Mouse (Mus musculus): ENCODE results near the gene H2afj.
"Not testable (repeated sequence)": the region's sequence is repeated elsewhere in the genome, so short reads cannot be mapped to it uniquely, and the experiment has no call there.

H2afj gene

GRCm38 (mm10) chr6:136808014-136808417 is at the start of gene H2afj:
Gene H2afj (plus strand): TSS chr6:136808244.
- DNase-seq, result peak; percentile 98 to 99

GRCm38 (mm10) chr6:136763912-136764311 is 44.1 kb upstream of the H2afj start:
- DNase-seq, result no peak

DNA sequence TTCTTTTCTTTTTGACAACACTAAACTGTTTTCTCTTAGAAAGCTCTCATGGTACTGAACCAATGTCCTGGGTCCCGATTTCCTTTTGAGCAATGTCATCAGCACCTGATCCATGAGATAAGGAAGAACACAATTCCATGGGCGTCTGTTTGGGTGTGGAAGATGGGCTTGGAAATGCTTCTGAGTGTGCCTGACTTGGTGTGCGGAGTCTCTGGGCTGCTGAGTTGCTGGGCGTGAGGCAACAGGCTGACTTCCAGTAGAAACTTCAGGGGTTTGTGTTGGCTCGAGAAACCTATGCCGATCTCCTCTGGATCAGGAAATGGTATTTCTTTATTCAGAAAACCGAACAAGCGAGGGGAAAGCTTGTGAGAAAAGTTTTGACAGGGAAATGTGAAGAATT is 38.9 kb upstream of the H2afj start:
- no peak for DNase-seq

DNA sequence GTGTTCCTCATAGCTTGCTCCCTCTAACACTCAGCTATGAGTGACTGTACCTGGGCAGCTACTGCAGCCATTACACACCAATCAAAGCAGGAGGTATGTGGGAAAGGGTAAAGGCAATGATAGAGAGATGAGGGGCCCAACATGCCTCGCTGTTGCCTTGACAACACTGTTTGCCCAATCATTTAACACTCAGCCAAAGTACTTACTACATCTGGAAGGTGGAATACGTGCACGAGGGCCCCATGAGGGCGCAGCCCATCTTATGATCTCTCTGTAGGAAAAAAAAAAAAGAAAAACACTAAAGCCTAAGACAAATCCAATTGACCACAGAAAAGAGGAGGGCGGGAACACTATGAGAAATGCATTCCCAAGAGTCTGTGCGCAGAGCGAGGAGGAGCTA is 38.2 kb upstream of the H2afj start:
- DNase-seq, result no peak

DNA sequence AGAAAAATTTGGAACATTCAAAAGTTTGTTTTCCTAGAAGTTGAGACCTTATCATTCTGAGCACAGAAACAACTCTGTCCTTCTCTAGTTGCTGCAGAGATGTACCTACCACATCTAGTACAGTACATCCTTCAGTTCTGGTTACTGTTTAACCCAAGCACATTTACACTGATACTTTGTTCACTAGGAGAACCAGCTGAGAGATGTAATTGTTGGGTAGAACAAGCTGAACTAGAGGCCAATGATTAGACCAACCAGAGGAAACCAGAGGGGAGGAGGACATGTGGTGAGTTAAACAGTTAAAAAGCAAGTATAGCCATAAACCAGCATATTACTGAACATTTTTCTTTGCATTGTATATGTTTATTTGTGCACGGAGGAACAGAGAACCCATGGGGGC is 31.7 kb upstream of the H2afj start:
- no peak for DNase-seq

GRCm38 (mm10) chr6:136781377-136781986 is 26.6 kb upstream of the H2afj start, which contains the start of gene Gucy2c:
Gene Gucy2c (minus strand): TSS chr6:136781765.
- DNase-seq, result no peak

DNA sequence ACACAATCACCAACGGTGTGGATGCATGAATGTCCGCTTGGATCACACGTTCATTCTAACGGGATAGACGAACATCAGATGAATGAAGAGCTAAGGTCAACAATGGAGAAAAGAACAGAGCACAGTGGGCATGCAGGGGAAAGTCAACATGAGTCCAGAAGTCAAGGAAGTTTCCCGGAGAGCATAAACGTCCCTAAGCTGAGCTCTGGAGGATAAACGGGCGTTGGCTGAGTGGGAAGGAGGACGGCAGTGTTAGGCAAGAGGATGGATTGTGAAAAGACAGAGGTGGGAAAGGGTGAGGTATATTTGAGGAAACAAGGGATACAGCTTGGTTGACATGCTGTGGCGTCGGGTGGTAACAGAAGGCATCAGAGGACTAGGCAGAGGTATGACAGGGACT is 25.9 kb upstream of the H2afj start:
- no peak for DNase-seq

GRCm38 (mm10) chr6:136782761-136783160 is 25.3 kb upstream of the H2afj start:
- no peak for DNase-seq

DNA sequence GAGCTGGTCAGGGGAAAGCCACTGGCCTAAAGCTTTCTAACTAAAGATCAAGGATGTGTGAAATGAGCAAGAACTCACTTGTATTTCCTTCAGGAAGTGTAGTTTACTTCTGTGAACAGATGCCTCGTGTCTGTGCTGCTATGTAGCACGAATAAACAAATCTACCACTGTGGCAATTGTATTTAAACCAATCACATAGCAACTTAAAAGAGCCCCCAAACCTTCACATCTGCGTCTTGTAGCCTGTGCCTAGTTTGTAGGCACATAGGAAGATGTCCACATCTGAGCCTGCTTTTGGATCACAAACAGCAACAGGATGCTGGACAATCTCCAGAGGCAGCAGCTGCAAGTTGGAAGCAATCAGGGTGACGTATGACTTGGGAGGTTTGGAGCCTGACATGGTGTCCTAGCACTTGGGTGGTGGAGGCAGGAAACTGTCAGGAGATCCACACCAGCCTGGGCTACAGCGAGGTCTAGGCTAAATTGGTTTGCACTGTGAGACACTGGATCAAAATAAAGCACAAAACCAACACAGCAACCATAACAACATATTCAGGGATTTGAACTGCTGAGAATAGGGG is 18.6 kb upstream of the H2afj start:
- peak; percentile 67 to 71 for DNase-seq

GRCm38 (mm10) chr6:136792884-136793758 is 14.9 kb upstream of the H2afj start:
- no peak for DNase-seq

DNA sequence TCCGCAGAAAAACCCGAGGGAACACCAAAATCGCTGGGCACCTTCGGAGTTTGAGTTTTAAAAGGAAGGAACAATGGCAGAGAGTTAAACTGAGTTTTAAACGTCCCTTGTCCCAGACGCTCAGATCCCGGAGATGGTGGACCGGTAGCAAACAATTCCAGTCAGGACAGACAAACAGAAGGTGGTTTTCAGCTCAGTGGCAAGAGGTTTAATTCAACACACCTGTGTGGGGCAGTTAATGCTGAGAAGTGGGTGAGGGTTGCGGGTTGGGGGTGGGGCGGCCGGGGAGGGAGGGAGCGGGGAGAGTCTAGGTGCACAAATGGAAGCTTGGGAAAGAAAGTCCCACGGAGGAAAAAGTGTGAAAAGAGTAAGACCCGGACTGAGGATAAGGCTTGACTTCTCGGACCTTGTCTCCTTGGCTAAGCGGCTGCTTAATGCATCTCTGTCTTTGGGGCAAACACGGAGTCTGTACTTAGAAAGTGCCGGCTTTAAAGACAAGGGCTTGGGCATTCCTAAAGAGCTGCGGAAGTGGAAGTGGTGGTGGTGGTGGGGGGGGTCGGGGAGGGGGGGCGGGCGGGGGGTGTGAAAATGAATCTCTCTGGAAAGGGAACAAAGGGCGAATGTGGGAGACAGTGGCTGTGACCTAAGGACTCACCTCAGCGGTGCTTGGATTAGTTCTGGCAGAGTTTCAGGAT is 14.1 kb upstream of the H2afj start:
- DNase-seq, result no peak

- DNase-seq, result no peak
These were observed 12.9 kb upstream of the H2afj start for GRCm38 (mm10) chr6:136795110-136795509.

GRCm38 (mm10) chr6:136795850-136796249 is 12.2 kb upstream of the H2afj start:
- DNase-seq, result no peak

DNA sequence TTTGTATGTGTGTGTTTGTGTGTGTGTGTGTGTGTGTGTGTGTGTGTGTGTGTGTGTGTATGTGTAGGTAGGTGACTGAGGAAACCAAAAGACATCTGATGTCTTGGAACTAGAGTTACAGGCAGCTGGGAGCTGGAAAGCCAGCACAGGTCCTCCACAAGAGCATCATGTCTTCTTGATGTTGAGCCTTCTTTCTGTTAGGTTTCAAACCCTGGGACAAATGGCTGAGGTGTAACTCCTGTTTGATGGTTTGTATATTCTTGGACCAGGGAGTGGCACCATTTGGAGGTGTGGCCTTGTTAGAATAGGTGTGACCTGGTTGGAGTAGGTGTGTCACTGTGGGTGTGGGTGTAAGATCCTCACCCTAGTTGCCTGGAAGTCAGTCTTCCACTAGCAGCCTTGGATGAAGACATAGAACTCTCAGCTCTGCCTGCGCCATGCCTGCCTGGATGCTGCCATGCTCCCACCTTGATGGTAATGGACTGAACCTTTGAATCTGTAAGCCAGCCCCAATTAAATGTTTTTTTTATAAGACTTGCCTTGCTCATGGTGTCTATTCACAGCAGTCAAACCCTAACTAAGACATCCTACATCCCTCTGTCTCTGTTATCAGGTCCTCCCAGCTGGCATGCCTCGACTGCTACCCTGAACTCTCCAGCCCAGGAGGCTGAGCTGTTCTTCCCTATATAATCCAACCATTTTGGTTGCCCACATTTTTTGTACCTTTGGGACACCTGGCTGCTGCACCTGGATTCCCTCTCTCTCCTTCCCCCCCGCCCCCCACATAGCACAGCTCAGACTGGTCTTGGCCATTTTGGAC is 10.0 kb upstream of the H2afj start:
- not testable (repeated sequence) for DNase-seq

GRCm38 (mm10) chr6:136800710-136801109 is 7.3 kb upstream of the H2afj start:
- DNase-seq, result no peak

DNA sequence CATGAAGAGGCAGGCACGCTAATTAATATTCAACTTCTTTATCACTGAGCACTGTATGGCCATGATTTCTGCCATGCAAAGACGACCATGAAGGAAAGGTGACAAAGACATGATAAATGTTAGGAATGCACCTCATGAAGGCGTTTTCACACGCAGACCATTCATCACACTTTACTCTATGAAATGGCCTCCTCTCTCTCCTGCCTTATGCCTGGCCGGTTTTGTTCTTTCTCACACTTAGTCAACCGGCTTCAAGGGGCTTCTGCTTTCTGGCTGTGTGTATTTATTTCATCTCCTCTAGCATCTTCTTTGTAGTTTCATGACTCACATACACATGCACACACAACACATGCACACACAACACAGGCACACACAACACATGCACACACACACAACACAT is 6.8 kb upstream of the H2afj start:
- no peak for DNase-seq

- DNase-seq, result no peak
These were observed 4.8 kb upstream of the H2afj start for GRCm38 (mm10) chr6:136803093-136803738.

DNA sequence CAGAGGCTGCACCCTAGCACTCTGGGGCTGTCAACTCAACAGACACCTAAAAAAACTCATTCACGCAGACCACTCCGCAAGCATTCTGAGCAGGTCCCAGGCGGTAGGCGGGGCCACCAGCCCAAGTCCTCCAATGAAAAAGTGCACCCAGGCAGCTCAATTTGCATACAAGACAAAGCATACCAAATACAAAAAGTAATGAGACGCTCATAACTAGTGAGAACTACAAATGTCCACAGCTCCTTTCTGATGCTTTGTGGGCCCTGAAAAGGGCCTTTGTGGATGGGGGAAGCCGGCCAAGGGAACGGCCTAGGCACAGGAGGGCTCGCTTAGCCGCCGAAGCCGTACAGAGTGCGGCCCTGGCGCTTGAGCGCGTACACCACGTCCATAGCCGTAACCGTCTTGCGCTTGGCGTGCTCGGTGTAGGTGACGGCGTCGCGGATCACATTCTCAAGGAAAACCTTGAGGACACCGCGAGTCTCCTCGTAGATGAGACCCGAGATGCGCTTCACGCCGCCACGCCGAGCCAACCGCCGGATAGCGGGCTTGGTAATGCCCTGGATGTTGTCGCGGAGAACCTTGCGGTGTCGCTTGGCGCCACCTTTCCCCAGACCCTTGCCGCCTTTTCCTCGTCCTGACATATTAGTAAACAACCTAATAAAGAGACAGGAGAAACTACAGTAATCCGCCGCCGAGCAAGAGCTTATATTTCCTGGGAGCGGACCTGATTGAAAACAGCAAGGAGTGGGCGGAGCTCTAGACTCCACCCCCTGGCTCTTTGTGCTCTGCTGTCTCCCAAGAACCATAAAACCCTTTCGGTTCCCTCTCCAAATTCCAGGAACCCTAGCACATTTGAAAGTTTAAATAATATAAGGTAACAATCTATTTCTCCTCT is 4.1 kb upstream of the H2afj start, which contains the start of gene Hist4h4:
TSS of gene Hist4h4 (minus strand) at position 677 of the 895 bp plus-strand sequence.
- peak; percentile 94 to 97 for DNase-seq

DNA sequence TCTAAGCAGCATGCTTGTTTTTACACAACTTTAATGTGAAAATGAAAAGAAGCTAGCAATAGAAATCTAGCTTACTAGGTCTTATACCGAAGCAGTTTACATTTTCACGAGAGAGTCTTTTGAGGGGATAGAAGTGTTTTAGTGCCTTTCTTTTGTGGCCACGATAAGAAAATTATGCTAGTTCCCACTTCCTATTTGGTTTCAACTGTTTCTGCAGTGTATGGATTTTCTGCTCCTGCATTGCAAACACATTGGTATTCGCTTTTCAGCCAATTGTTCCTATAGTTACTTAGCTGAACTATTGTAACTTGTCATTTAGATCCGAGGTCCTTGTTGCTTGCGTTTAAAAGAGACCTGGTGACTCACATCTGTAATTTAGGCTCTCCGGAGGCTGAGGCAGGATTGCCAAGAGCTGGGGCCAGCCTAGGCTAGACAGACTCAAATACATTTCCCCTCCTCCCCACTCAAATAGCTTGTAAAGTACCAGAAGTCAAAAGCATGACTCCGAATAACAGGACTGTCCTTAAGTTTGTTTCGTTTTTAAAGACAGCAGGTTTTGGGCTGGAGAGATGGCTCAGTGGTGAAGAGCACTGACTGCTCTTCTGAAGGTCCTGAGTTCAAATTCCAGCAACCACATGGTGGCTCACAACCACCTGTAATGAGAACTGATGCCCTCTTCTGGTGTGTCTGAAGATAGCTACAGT is 3.2 kb upstream of the H2afj start:
- DNase-seq, result no peak

- DNase-seq, result no peak
These were observed 2.7 kb upstream of the H2afj start for GRCm38 (mm10) chr6:136805409-136805775.

Data from kidney, postnatal 25 days (tissue).